Mouse (Mus musculus) layer of hippocampus, adult 18-20 months (tissue): ENCODE results near the gene Pgs1. TPM values are rescaled to one million over a fixed set of nuclear protein-coding genes. Genes with fewer than 3 reads are reported as not detected.

Experiments used
- DNase-seq, 2 experiments: peaks; one replicate each; pipeline ENCODE4 v3.0.0; 2022; ENCODE audit warnings: low spot score in 2 of 2
- microRNA-seq, 2 experiments: library from miRNA; unstranded; fragments of <30 nt; microRNA quantifications; one replicate each; pipeline ENCODE4 v1.2.0; 2021
- total RNA-seq, 2 experiments: library from RNA; stranded (reverse); gene quantifications; 2 replicates each; pipeline ENCODE4 v1.2.3; 2021

Gene Pgs1
- total RNA-seq, 2 experiments from 2014 or later, result 78.8 to 81.7 TPM

DNA sequence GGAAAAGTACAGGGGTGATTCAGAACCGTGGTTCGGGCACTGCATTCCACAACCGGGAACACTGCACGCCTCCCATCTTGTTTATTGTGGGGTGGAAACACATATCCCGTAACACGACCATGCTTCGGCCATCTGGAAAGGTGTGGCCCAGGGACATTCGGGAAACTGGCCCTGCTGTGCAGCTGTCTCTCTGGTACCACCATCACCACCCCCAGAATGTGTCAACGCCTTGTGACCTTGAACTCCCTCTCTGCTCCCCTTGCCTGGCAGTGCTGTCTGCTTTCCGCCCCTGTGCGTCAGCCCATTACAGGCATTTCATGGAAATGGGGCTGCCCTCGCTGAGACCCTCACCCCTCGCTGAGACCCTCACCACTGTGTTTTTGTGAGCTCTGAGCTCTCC is 48.3 kb downstream of the Pgs1 start:
- no peak for DNase-seq

GRCm38 (mm10) chr11:118035068-118035467 is 49.0 kb downstream of the Pgs1 start:
- no peak for DNase-seq

DNA sequence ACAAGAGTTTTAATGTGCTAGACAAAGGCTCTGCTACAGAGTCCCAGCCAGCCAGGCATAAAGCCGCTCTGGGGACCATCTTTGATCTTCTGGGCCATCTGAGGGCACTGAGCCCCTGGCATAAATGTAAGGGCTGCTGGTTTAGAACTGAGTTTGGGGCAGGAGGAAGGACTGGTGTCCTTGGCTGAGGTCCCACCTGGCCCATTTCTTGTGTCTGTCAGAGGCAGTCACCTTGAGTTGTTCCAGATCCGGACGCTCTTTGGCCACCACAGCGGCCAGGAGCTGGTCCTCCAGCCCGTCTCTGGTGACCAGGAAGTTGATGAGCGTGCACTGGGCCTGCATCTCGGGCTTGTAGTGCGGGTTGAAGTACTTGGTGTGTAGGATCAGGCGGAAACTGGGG is 56.7 kb downstream of the Pgs1 start:
- no peak for DNase-seq

- DNase-seq, result peak; percentile 25 to 68
Measured at GRCm38 (mm10) chr11:118043293-118043907, 57.3 kb downstream of the Pgs1 start.

GRCm38 (mm10) chr11:118049641-118050040 is 63.5 kb downstream of the Pgs1 start:
- no peak for DNase-seq

DNA sequence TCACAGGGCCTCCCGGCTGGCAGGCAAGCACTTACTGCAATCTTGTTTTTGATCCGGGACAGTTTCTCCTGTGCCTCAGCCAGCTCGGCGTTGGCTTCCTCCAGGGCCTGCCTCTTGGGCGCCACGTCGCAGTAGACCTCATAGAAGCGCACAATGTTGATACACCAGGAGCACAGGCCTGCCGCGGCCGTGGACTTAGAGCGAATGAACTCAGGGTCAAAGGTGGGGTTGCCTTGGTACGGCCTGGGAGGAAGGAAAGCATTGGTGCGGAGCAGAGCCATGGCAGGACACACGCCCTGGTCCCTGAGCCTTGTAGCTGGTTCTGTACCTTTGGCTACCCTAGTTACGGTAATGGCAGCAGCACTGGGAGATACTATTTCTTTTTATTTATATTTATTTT is 64.1 kb downstream of the Pgs1 start:
- no peak for DNase-seq

GRCm38 (mm10) chr11:118058367-118058766 is 72.3 kb downstream of the Pgs1 start:
- DNase-seq, result no peak

GRCm38 (mm10) chr11:118058872-118059271 is 72.8 kb downstream of the Pgs1 start:
- no peak for DNase-seq

GRCm38 (mm10) chr11:118060038-118060437 is 73.9 kb downstream of the Pgs1 start:
- no peak for DNase-seq

- no peak for DNase-seq
Measured at GRCm38 (mm10) chr11:118067588-118067987, 81.5 kb downstream of the Pgs1 start.

DNA sequence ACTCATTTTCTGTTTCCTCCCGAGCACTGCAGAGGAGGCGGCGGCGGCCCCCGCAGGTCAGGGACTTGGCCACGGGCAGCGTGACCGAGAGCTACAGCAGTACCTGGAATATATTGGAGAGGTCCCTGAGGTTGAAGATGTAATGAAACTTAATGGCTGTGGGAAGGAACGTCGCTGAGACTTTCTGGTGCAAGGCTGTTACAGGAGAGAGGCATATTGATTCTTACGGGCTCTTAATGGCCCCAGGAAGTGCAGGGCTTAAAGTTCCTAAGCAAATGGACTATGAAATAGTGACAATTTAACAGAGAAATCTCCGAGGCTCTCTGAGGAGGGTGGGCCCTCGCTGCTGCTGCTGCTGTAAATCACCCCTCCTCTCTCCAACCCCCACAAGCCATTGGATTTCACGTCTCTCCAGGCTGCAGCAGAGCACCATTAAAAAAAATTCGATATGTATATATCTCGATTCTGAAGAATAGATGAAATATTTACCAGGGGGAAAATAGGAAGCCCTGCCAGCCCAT is 82.8 kb downstream of the Pgs1 start:
- DNase-seq, result no peak

GRCm38 (mm10) chr11:118071227-118071912 is 85.3 kb downstream of the Pgs1 start:
- no peak for DNase-seq

Small RNA genes within 50 kb of the gene (microRNA-seq; reads per million reads assigned to microRNA genes)
- 0.49 to 2.3 reads per million in 2 experiments for gene Mir6933

Other genes with a start within 250 kb of the Pgs1 start
- 1 to 10 TPM in 1 of 2 experiments, under 1 TPM in 1; 0.72 to 1.1 TPM for gene Tmc8, start 204.2 kb upstream of the Pgs1 start, total RNA-seq
- gene Tmc6, start 204.1 kb upstream of the Pgs1 start, total RNA-seq, result 10 to 100 TPM in 1 of 2 experiments, 1 to 10 TPM in 1; 5.9 to 10.6 TPM
- under 1 TPM in 1 of 2 experiments, not detected in 1; 0.40 TPM for gene 6030468B19Rik, start 188.6 kb upstream of the Pgs1 start, total RNA-seq
- 1 to 10 TPM; 1.5 to 2.2 TPM for gene Gm20708, start 176.6 kb upstream of the Pgs1 start, total RNA-seq
- gene Syngr2, start 176.6 kb upstream of the Pgs1 start, total RNA-seq, result 10 to 100 TPM; 12.3 to 12.4 TPM
- gene Afmid, start 160.4 kb upstream of the Pgs1 start, total RNA-seq, result 1 to 10 TPM; 3.3 to 7.3 TPM
- under 1 TPM; 0.43 to 0.50 TPM for gene Tk1, start 160.2 kb upstream of the Pgs1 start, total RNA-seq
- 1 to 10 TPM in 1 of 2 experiments, under 1 TPM in 1; 0.82 to 1.1 TPM for gene Birc5, start 137.0 kb upstream of the Pgs1 start, total RNA-seq
- gene Tmem235, start 125.5 kb upstream of the Pgs1 start, total RNA-seq, result not detected
- gene Tha1, start 112.8 kb upstream of the Pgs1 start, total RNA-seq, result 1 to 10 TPM; 2.8 to 3.0 TPM
- 1 to 10 TPM; 1.0 to 1.3 TPM for gene Socs3, start 16.2 kb upstream of the Pgs1 start, total RNA-seq
- under 1 TPM in 1 of 2 experiments, not detected in 1; 0.02 TPM for gene Dnah17, start 144.3 kb downstream of the Pgs1 start, total RNA-seq